Mouse (Mus musculus): ENCODE data around the gene Mstn. TPM values are rescaled to one million over a fixed set of nuclear protein-coding genes. Genes with fewer than 3 reads are reported as not detected.

Gene Mstn
- 10 to 100 TPM; 34.7 to 67.0 TPM for total RNA-seq (2021)
- long read RNA-seq, experiment 1, transcript Mstn-201 (3 exons, 2,705 nt), result major isoform, 70 of 72 reads
- long read RNA-seq, experiment 1, partial matches to known transcripts, result 1 of 72 reads
- long read RNA-seq, experiment 1, other reads (novel, unspliced or antisense), result 1 of 72 reads
- long read RNA-seq, experiment 2, transcript Mstn-201 (3 exons, 2,705 nt), result major isoform, 71 of 75 reads
- long read RNA-seq, experiment 2, partial matches to known transcripts, result 4 of 75 reads
- long read RNA-seq, experiment 2, other reads (novel, unspliced or antisense), result 0 of 75 reads

DNA sequence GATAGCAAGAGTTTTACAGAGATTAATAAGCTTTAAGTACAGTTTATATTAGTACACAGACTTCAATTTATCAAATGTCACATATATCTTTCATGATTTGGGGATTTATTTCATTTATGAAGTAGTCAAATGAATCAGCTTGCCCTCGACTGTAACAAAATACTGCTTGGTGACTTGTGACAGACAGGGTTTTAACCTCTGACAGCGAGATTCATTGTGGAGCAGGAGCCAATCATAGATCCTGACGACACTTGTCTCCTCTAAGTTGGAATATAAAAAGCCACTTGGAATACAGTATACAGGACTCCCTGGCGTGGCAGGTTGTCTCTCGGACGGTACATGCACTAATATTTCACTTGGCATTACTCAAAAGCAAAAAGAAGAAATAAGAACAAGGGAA, at the start of gene Mstn:
Gene Mstn, plus strand, starts transcription at position 301 of the 400 bp plus-strand sequence.
- TF ChIP-seq CTCF (IDR thresholded peaks at IDR 0.05), result no peak
- Histone ChIP-seq H3K4me3 (peak within 1 kb of the TSS; percentile 75), H3K27ac (peak within 1 kb of the TSS; percentile 88)
- intact Hi-C loops (cut with DNase I), result no loop called here
- peak; percentile 40 for DNase-seq

DNA sequence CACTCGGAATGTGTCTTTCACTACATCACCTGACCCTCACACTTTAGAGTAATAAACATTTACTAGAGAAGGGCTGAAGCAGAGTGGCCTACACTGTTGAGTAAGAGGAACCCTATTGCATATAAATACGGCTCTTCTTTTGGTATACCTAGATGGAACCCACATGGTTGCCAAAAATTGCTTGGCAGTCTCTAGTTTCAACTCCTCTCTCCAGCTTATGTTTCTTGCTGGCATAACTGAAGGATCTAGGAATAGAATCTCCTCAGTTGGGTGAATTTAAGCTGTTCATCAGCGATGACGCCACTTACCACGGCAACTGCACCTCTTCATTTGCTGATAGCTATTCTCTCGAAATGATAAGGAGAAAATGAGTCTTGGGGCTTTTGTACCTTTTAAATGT, 46.7 kb upstream of the Mstn start:
- no peak for TF ChIP-seq CTCF (IDR thresholded peaks at IDR 0.05)
- intact Hi-C loops (cut with DNase I), result no loop called here
- H3K27ac ChIP-seq, result peak overlapping the region; percentile 59
- DNase-seq, result peak; percentile 25
- H3K4me3 ChIP-seq, result no peak overlapping the region

GRCm38 (mm10) chr1:53015606-53016005, 45.8 kb upstream of the Mstn start:
- no peak for DNase-seq
- no peak for TF ChIP-seq CTCF (IDR thresholded peaks at IDR 0.05)
- Histone ChIP-seq H3K27ac (no peak overlapping the region), H3K4me3 (no peak overlapping the region)
- intact Hi-C loops (cut with DNase I), result no loop called here

GRCm38 (mm10) chr1:53018746-53019505, 42.5 kb upstream of the Mstn start:
- no peak for DNase-seq
- H3K4me3 ChIP-seq, result no peak overlapping the region
- H3K27ac ChIP-seq, result no peak overlapping the region
- TF ChIP-seq CTCF (IDR thresholded peaks at IDR 0.05), result no peak
- intact Hi-C loops (cut with DNase I), result no loop called here

DNA sequence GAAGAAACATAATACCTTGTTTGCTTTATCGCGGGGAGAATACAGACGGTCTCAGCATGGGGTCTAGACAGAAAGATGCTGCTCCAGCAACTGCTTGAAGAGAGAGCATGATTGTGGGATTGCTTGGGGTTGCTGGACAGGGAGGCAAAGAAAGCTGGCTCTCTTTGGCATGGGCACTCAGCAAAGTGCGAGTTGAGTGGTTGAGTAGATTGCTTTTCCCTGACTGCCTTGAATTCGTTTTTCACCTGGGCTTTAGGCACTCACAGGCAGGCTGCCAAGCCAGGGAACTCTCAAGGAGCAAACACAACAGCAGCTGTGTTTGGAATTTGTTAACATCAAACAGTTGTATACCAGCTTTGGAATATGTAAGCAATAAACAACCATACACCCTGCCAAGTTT, 41.4 kb upstream of the Mstn start, which contains the start of gene 1700019D03Rik:
Gene 1700019D03Rik, minus strand, starts transcription at position 101 of the 400 bp plus-strand sequence.
- intact Hi-C loops (cut with DNase I), result no loop called here
- DNase-seq, result no peak
- Histone ChIP-seq H3K27ac (no peak within 1 kb of the TSS), H3K4me3 (no peak within 1 kb of the TSS)
- no peak for TF ChIP-seq CTCF (IDR thresholded peaks at IDR 0.05)

DNA sequence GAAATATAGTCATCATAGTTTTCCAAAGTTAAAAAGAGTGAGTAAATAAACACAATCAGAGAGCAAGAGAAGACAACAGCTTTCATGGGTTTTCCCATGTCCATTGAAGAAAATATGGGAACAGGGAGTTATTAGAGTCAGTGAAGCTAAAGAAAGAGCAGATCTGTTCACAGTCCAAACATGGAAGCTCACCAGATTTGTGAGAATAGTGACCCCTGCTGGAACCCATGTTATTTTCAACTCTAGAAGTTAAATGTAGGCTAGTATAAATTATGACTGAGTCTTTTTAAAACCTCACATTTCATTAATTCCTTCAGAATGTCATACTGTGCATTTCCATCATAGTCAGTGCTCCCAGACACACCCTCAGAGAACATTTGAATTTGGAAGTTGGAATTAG, 28.9 kb upstream of the Mstn start:
- intact Hi-C loops (cut with DNase I), result loop anchor here (5.0 to 10.0 kb wide), 3 partner anchors 78 to 285 kb away; partner anchors contain the start of gene Hibch
- peak; percentile 60 for TF ChIP-seq CTCF (IDR thresholded peaks at IDR 0.05)
- H3K4me3 ChIP-seq, result no peak overlapping the region
- no peak for DNase-seq
- no peak overlapping the region for H3K27ac ChIP-seq

DNA sequence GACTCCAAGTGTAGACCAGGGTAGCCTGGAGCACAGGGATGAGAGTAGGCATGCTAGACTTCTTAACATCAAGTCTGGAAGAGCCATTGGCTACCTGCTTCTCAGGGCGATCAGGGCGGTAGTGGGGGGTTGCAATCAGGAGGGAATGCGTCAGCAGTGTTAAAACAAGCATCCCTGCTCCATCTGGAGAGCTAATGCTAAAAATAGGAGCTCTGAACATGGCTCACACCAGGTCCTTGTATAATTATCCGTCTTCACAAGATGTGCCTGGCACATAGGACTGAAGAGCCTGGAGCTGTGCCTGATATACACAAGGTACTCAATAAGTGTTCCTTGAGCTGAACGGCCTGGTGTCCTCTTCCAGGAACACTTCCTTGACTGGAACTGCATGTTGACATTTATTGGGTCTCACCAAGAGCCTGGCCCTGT, 24.0 kb upstream of the Mstn start:
- no peak for TF ChIP-seq CTCF (IDR thresholded peaks at IDR 0.05)
- intact Hi-C loops (cut with DNase I), result loop anchor here (10.0 kb wide), 2 partner anchors 83 to 193 kb away; partner anchors contain the start of gene Hibch
- DNase-seq, result peak; percentile 66
- Histone ChIP-seq H3K4me3 (no peak overlapping the region), H3K27ac (peak overlapping the region; percentile 86)

GRCm38 (mm10) chr1:53049763-53050427, 11.5 kb upstream of the Mstn start:
- DNase-seq, result no peak
- Histone ChIP-seq H3K4me3 (no peak overlapping the region), H3K27ac (no peak overlapping the region)
- no peak for TF ChIP-seq CTCF (IDR thresholded peaks at IDR 0.05)
- intact Hi-C loops (cut with DNase I), result loop anchor here (5.0 kb wide), 2 partner anchors 42 to 302 kb away; partner anchors contain the start of genes Asdurf, Asnsd1 and Gm28551

DNA sequence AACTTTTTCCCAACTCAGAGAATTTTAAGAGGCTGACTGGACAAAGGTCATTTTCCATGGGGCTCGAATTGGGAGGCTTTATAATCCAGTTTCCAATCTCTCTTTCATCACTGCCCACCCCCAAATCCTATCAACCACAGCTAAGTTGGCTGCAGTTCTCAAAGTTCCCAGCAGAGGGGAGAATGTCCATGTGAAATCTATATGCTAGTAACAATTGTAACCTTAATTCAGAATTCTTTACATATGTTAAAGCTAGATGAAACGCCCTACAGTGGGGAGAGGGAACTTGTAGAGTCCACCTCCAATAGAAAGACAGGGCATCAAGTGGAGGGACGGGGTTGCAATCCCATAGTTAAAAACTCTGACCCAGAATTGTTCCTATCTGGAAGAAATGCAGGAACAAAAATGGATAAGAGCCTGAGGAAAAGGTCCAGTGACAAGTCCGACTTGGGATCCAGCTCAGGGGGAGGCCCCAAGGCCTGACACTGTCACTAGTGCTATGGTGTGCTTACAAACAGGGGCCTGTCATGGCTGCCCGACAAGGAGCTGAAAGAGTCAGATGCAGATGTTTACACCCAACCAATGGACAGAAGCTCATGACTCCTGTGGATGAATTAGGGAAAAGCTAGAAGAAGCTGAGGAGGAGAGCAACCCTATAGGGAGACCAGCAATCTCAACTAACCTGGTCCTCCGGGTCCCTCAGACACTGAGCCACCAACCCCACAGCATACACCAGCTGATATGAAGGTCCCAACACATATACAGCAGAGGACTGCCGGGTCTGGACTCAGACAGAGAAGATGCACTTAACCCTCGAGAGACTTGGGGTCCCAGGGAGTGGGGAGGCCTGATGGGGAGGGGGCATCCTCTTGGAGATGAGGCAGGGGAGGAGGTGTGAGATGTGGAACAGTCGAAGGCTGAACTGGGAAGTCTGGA, 8.1 kb upstream of the Mstn start:
- intact Hi-C loops (cut with DNase I), result loop anchor here (1.0 to 5.0 kb wide), 3 partner anchors 39 to 299 kb away; partner anchors contain the start of genes Asdurf, Asnsd1 and Gm28551
- H3K4me3 ChIP-seq, result no peak overlapping the region
- H3K27ac ChIP-seq, result no peak overlapping the region
- TF ChIP-seq CTCF (IDR thresholded peaks at IDR 0.05), result peak; percentile 86
- peak; percentile 53 for DNase-seq

DNA sequence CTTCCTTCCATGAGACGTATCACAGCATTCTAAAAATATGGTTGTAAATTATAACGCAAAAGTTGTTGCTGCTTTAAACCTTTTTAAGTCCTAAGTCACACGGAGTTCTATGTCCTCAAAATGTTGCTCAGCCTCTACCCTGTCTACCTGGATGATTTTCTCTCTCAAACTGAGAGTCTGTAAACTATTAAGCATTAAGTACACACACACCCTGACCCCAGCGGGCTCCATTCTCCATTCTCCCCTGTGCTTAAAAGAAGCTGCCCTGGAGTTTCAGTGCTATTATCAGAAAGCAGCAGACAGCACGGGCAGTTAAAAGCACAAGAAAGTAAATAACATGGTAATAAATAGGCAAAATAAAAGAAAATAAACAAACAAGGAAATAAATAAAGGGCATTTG, 2.3 kb upstream of the Mstn start:
- no peak for TF ChIP-seq CTCF (IDR thresholded peaks at IDR 0.05)
- Histone ChIP-seq H3K4me3 (no peak overlapping the region), H3K27ac (no peak overlapping the region)
- no peak for DNase-seq
- intact Hi-C loops (cut with DNase I), result no loop called here

- Histone ChIP-seq H3K27ac (peak overlapping the region; percentile 88; the same call in 1 of the 2 replicates), H3K4me3 (no peak overlapping the region)
- DNase-seq, result no peak
- intact Hi-C loops (cut with DNase I), result no loop called here
- no peak for TF ChIP-seq CTCF (IDR thresholded peaks at IDR 0.05)
These were observed 941 bp upstream of the Mstn start for GRCm38 (mm10) chr1:53060499-53060898.

All from gastrocnemius, adult 2 months (tissue).